Mouse (Mus musculus) MEL (cell line): ENCODE measurements at regions not wholly inside any gene's neighbourhood (a gene's known extent, or its start where the extent isn't known, plus 50 kb on each side); places are given as distances from the start of the nearest gene placed in this dataset.

Experiments used
- DNase-seq: peaks from one replicate; pipeline ENCODE4 v3.0.0; 2011; ENCODE audit warnings: low read depth, low spot score
- H3K27ac ChIP-seq: 2 replicates; pipeline ENCODE4 v1.5.1; 2012; ENCODE audit warnings: low read depth, mild to moderate bottlenecking, control low read depth, low read length, moderate library complexity; ENCODE audit not compliant: control insufficient read depth
- H3K27me3 ChIP-seq, 2 experiments: fragments of 150-350 bp in 1 of 2; sonication (generic) in 1 of 2; 2 replicates each; pipeline ENCODE4 v1.6.1; 2012; ENCODE audit warnings: low read length in 2 of 2, mild to moderate bottlenecking in 2 of 2, improper control_type of control experiment in 1 of 2, moderate library complexity in 1 of 2; ENCODE audit not compliant: insufficient read depth in 2 of 2, control insufficient read depth in 1 of 2
- H3K36me3 ChIP-seq, 2 experiments: 2 replicates each; pipeline ENCODE4 v1.6.1; 2012 to 2014; ENCODE audit warnings: low read length in 2 of 2, improper control_type of control experiment in 1 of 2, inconsistent platforms in 1 of 2, mild to moderate bottlenecking in 1 of 2; ENCODE audit not compliant: insufficient read depth in 2 of 2, control insufficient read depth in 1 of 2
- H3K4me1 ChIP-seq, 2 experiments: fragments of 150-350 bp in 1 of 2; sonication (generic) in 1 of 2; 2 replicates each; pipeline ENCODE4 v1.6.1; 2012; ENCODE audit warnings: low read length in 2 of 2, improper control_type of control experiment in 1 of 2, mild to moderate bottlenecking in 1 of 2; ENCODE audit not compliant: insufficient read depth in 2 of 2, control insufficient read depth in 1 of 2
- H3K4me3 ChIP-seq, 2 experiments: fragments of 150-350 bp in 1 of 2; sonication (generic) in 1 of 2; 2 replicates each; pipeline ENCODE4 v1.5.1; 2012; ENCODE audit warnings: low read depth in 2 of 2, low read length in 2 of 2, mild to moderate bottlenecking in 2 of 2, moderate library complexity in 2 of 2, control low read depth in 1 of 2, improper control_type of control experiment in 1 of 2; ENCODE audit not compliant: control insufficient read depth in 1 of 2, insufficient read depth in 1 of 2
- H3K79me2 ChIP-seq: 2 replicates; pipeline ENCODE4 v1.6.1; 2012; ENCODE audit warnings: mild to moderate bottlenecking, low read length, moderate library complexity; ENCODE audit not compliant: control insufficient read depth, poor library complexity, insufficient read depth
- H3K9ac ChIP-seq: 2 replicates; pipeline ENCODE4 v1.6.1; 2012; ENCODE audit warnings: low read depth, mild to moderate bottlenecking, control low read depth, low read length, moderate library complexity; ENCODE audit not compliant: control insufficient read depth, poor library complexity, severe bottlenecking
- H3K9me3 ChIP-seq: fragments of 150-350 bp; sonication (generic); replicated peaks from 2 replicates; pipeline ENCODE4 v1.6.1; 2012; ENCODE audit warnings: mild to moderate bottlenecking, low read length, improper control_type of control experiment, moderate library complexity; ENCODE audit not compliant: insufficient read depth
- CHD2 ChIP-seq: IDR thresholded peaks from 2 replicates; pipeline ENCODE4 v1.6.1; 2011; ENCODE audit warnings: low read length, improper control_type of control experiment
- CTCF ChIP-seq, 3 experiments: IDR thresholded peaks in 2 of 3; conservative IDR thresholded peaks in 1 of 3; 2 replicates each; pipeline ENCODE4 v1.5.1; 2011 to 2012; ENCODE audit warnings: low read length in 3 of 3, low read depth in 2 of 3, mild to moderate bottlenecking in 2 of 3, improper control_type of control experiment in 1 of 3, inconsistent platforms in 1 of 3, mixed read lengths in 1 of 3, moderate library complexity in 1 of 3; ENCODE audit not compliant: control insufficient read depth in 1 of 3, insufficient read depth in 1 of 3, poor library complexity in 1 of 3, severe bottlenecking in 1 of 3
- ELF1 ChIP-seq: IDR thresholded peaks from 2 replicates; pipeline ENCODE4 v1.6.1; 2014; ENCODE audit warnings: low read depth, mild to moderate bottlenecking, inconsistent platforms, low read length, improper control_type of control experiment, moderate library complexity
- ETS1 ChIP-seq: IDR thresholded peaks from 2 replicates; pipeline ENCODE4 v1.6.1; 2012; ENCODE audit warnings: low read depth, mild to moderate bottlenecking, inconsistent platforms, low read length, improper control_type of control experiment, moderate library complexity
- GATA1 ChIP-seq: IDR thresholded peaks from 2 replicates; pipeline ENCODE4 v1.6.1; 2011; ENCODE audit warnings: low read depth, low read length, improper control_type of control experiment
- HCFC1 ChIP-seq: IDR thresholded peaks from 2 replicates; pipeline ENCODE4 v1.6.1; 2012; ENCODE audit warnings: low read depth, mild to moderate bottlenecking, inconsistent platforms, low read length, improper control_type of control experiment, moderate library complexity
- MAX ChIP-seq: IDR thresholded peaks from 2 replicates; pipeline ENCODE4 v1.6.1; 2011; ENCODE audit warnings: low read length, improper control_type of control experiment
- NRF1 ChIP-seq: IDR thresholded peaks from 2 replicates; pipeline ENCODE4 v1.6.1; 2014; ENCODE audit warnings: low read depth, mild to moderate bottlenecking, inconsistent platforms, low read length, improper control_type of control experiment, moderate library complexity; ENCODE audit not compliant: poor library complexity, insufficient read depth, severe bottlenecking
- POLR2AphosphoS5 ChIP-seq: IDR thresholded peaks from 2 replicates; pipeline ENCODE4 v1.6.1; 2012; ENCODE audit warnings: low read depth, borderline replicate concordance, mild to moderate bottlenecking, inconsistent platforms, low read length, moderate library complexity, mixed read lengths
- RAD21 ChIP-seq: IDR thresholded peaks from 2 replicates; pipeline ENCODE4 v1.6.1; 2011; ENCODE audit warnings: mild to moderate bottlenecking, low read depth, low read length, improper control_type of control experiment
- SMC3 ChIP-seq: IDR thresholded peaks from 2 replicates; pipeline ENCODE4 v1.6.1; 2011; ENCODE audit warnings: low read depth, low read length, improper control_type of control experiment
- ZC3H11A ChIP-seq: IDR thresholded peaks from 2 replicates; pipeline ENCODE4 v1.6.1; 2012; ENCODE audit warnings: low read depth, mild to moderate bottlenecking, inconsistent platforms, low read length, improper control_type of control experiment
- ZKSCAN1 ChIP-seq: IDR thresholded peaks from 2 replicates; pipeline ENCODE4 v1.6.1; 2012; ENCODE audit warnings: low read depth, mild to moderate bottlenecking, inconsistent platforms, low read length, improper control_type of control experiment, moderate library complexity

GRCm38 (mm10) chr7:115360142-115360541, 616.6 kb downstream of the Insc start:
- no peak overlapping the region for H3K27ac ChIP-seq
- no peaks in the 10 kb centered on the region for H3K27me3 ChIP-seq
- H3K4me3 ChIP-seq, result no peak overlapping the region
- DNase-seq, result no peak
- H3K79me2 ChIP-seq, result no peaks in the 10 kb centered on the region
- TF ChIP-seq HCFC1, result no peak
- H3K36me3 ChIP-seq, result no peaks in the 10 kb centered on the region
- H3K9me3 ChIP-seq, result no peaks in the 10 kb centered on the region
- no peak overlapping the region for H3K9ac ChIP-seq
- no peaks in the 10 kb centered on the region for H3K4me1 ChIP-seq

GRCm38 (mm10) chr7:115362117-115362516, 618.6 kb downstream of the Insc start:
- no peaks in the 10 kb centered on the region for H3K36me3 ChIP-seq
- peak; percentile 31; the same call in 1 of the 2 replicates for TF ChIP-seq SMC3
- no peak for TF ChIP-seq ELF1
- TF ChIP-seq RAD21, result peak; percentile 22
- TF ChIP-seq CTCF (IDR thresholded peaks at IDR 0.05 in 2 of 3, conservative IDR thresholded peaks at IDR 0.05 in 1 of 3; ENCODE audit: control insufficient read depth in 1 of 3, insufficient read depth in 1 of 3, low read depth in 2 of 3, low read length in 3 of 3, poor library complexity in 1 of 3, severe bottlenecking in 1 of 3), result peak in 2 of 3 experiments; percentile 9 to 41; a peak in 3 of 6 replicates
- no peak for TF ChIP-seq CHD2
- TF ChIP-seq ETS1, result no peak
- no peak for TF ChIP-seq MAX
- no peak for TF ChIP-seq POLR2AphosphoS5
- H3K4me3 ChIP-seq, result no peak overlapping the region
- no peaks in the 10 kb centered on the region for H3K4me1 ChIP-seq
- DNase-seq, result peak; percentile 3
- H3K27ac ChIP-seq, result no peak overlapping the region
- H3K9ac ChIP-seq, result no peak overlapping the region
- no peaks in the 10 kb centered on the region for H3K9me3 ChIP-seq
- no peaks in the 10 kb centered on the region for H3K79me2 ChIP-seq
- H3K27me3 ChIP-seq, result no peaks in the 10 kb centered on the region

- no peak overlapping the region for H3K9ac ChIP-seq
- no peaks in the 10 kb centered on the region for H3K9me3 ChIP-seq
- no peak overlapping the region for H3K4me3 ChIP-seq
- peak; percentile 36 to 77 (median 62); a peak in 5 of 6 replicates for TF ChIP-seq CTCF (IDR thresholded peaks at IDR 0.05 in 2 of 3, conservative IDR thresholded peaks at IDR 0.05 in 1 of 3; ENCODE audit: control insufficient read depth in 1 of 3, insufficient read depth in 1 of 3, low read depth in 2 of 3, low read length in 3 of 3, poor library complexity in 1 of 3, severe bottlenecking in 1 of 3)
- TF ChIP-seq NRF1, result no peak
- TF ChIP-seq ZC3H11A, result peak; percentile 50; the same call in 1 of the 2 replicates
- no peak for TF ChIP-seq GATA1
- TF ChIP-seq ZKSCAN1, result no peak
- TF ChIP-seq SMC3, result peak; percentile 71
- TF ChIP-seq RAD21, result peak; percentile 63
- no peaks in the 10 kb centered on the region for H3K36me3 ChIP-seq
- peak; percentile 14 for DNase-seq
- H3K79me2 ChIP-seq, result no peaks in the 10 kb centered on the region
- H3K4me1 ChIP-seq, result no peaks in the 10 kb centered on the region
- H3K27ac ChIP-seq, result no peak overlapping the region
- H3K27me3 ChIP-seq, result no peaks in the 10 kb centered on the region
These were observed 623.4 kb downstream of the Insc start for GRCm38 (mm10) chr7:115366910-115367309.
